Comparison of ENCODE assay signal across 10 mouse cellular contexts in genomic region chr16:45892928-45893327, GRCm38 (mm10).
A peak's percentile ranks its signal among the peaks of the same experiment; 100 is the strongest.
DNase-seq lines count a peak whose midpoint lies in the region; ATAC-seq lines count a peak whose summit lies in the region.
"Had no signal": no experiment of that assay in that cellular context is flagged by ENCODE, and none has a peak within 500 bp of the region (broad histone marks: within the 10 kb centered on the region; RNA-seq: fewer than 3 reads in every experiment).

No protein-coding gene starts in this region.

- no peaks in the 10 kb centered on the region for H3K36me3 ChIP-seq in forebrain, embryonic 11.5 days (ENCODE audit: control insufficient read depth, insufficient read depth, low read length)
- no peaks in the 10 kb centered on the region for H3K36me3 ChIP-seq in forebrain, embryonic 13.5 days (ENCODE audit: poor library complexity, severe bottlenecking)
- no peaks in the 10 kb centered on the region for H3K36me3 ChIP-seq in embryonic facial prominence, embryonic 15.5 days
- no peaks in the 10 kb centered on the region for H3K36me3 ChIP-seq in kidney, embryonic 14.5 days (ENCODE audit: control insufficient read depth, insufficient read depth, low read length)

- H3K4me3 ChIP-seq in forebrain, embryonic 11.5 days (ENCODE audit: low read depth, low read length), result no peak overlapping the region
- H3K4me3 ChIP-seq in forebrain, embryonic 13.5 days, result no peak overlapping the region
- H3K4me3 ChIP-seq in embryonic facial prominence, embryonic 15.5 days (replicated peaks), result no peak overlapping the region
- H3K4me3 ChIP-seq in kidney, embryonic 14.5 days (ENCODE audit: low read length), result no peak overlapping the region
- H3K4me3 ChIP-seq: megakaryocyte, embryonic 14.5 days had no signal

- no peaks in the 10 kb centered on the region for H3K9me3 ChIP-seq in forebrain, embryonic 11.5 days (ENCODE audit: control insufficient read depth, low read length)
- no peaks in the 10 kb centered on the region for H3K9me3 ChIP-seq in forebrain, embryonic 13.5 days (replicated peaks)
- no peaks in the 10 kb centered on the region for H3K9me3 ChIP-seq in embryonic facial prominence, embryonic 15.5 days (replicated peaks)
- H3K9me3 ChIP-seq in kidney, embryonic 14.5 days (ENCODE audit: control insufficient read depth, low read length), result no peaks in the 10 kb centered on the region
- H3K9me3 ChIP-seq: megakaryocyte, embryonic 14.5 days had no signal

- peak; percentile 61 for DNase-seq in forebrain, embryonic 11.5 days (ENCODE audit: low spot score)
- peak; percentile 47 for DNase-seq in lung, postnatal 14 days
- DNase-seq in gastrocnemius, adult 8-10 months (ENCODE audit: low spot score in 2 of 2), result no peak
- DNase-seq in adrenal gland, postnatal 25 days, result no peak
- DNase-seq: gastrocnemius, postnatal 14 days had no signal

- H3K4me1 ChIP-seq in forebrain, embryonic 11.5 days (replicated peaks; ENCODE audit: control insufficient read depth, insufficient read depth, low read length), result no peaks in the 10 kb centered on the region
- H3K4me1 ChIP-seq in forebrain, embryonic 13.5 days, result no peaks in the 10 kb centered on the region
- peaks cover 17% of the 10 kb centered on the region for H3K4me1 ChIP-seq in embryonic facial prominence, embryonic 15.5 days
- H3K4me1 ChIP-seq in kidney, embryonic 14.5 days (ENCODE audit: control insufficient read depth, insufficient read depth, low read length), result peaks cover 15% of the 10 kb centered on the region; the same call in 1 of the 2 replicates
- H3K4me1 ChIP-seq: megakaryocyte, embryonic 14.5 days had no signal

- H3K4me2 ChIP-seq in forebrain, embryonic 11.5 days (ENCODE audit: low read depth, low read length, severe bottlenecking), result no peak overlapping the region
- no peak overlapping the region for H3K4me2 ChIP-seq in forebrain, embryonic 13.5 days
- no peak overlapping the region for H3K4me2 ChIP-seq in embryonic facial prominence, embryonic 15.5 days (replicated peaks)
- no peak overlapping the region for H3K4me2 ChIP-seq in kidney, embryonic 14.5 days (replicated peaks; ENCODE audit: low read depth, low read length)

- ATAC-seq in forebrain, embryonic 11.5 days (replicated peaks; ENCODE audit: low FRiP score), result 0 out of 2 replicates have a peak, but pooled peaks have one; percentile 33
- ATAC-seq in forebrain, embryonic 13.5 days, result no peak
- ATAC-seq in embryonic facial prominence, embryonic 15.5 days (ENCODE audit: insufficient number of reproducible peaks, low FRiP score, low TSS enrichment, low read depth), result 0 out of 2 replicates have a peak, but pooled peaks have one; percentile 51
- peak; percentile 78 for ATAC-seq in kidney, embryonic 14.5 days (ENCODE audit: low FRiP score, low TSS enrichment)
- no peak for ATAC-seq in megakaryocyte progenitor cell, adult 5-6 weeks (replicated peaks; ENCODE audit: poor library complexity)

- no peak overlapping the region for H3K27ac ChIP-seq in forebrain, embryonic 11.5 days (ENCODE audit: low read depth, low read length)
- no peak overlapping the region for H3K27ac ChIP-seq in forebrain, embryonic 13.5 days
- no peak overlapping the region for H3K27ac ChIP-seq in embryonic facial prominence, embryonic 15.5 days (replicated peaks)
- peak overlapping the region; percentile 47; the same call in 1 of the 2 replicates for H3K27ac ChIP-seq in kidney, embryonic 14.5 days (ENCODE audit: low read depth, low read length)

- no peak overlapping the region for H3K9ac ChIP-seq in forebrain, embryonic 11.5 days (ENCODE audit: low read length)
- no peak overlapping the region for H3K9ac ChIP-seq in forebrain, embryonic 13.5 days
- no peak overlapping the region for H3K9ac ChIP-seq in embryonic facial prominence, embryonic 15.5 days
- H3K9ac ChIP-seq in kidney, embryonic 14.5 days (ENCODE audit: low read depth, low read length), result no peak overlapping the region

- whole genome bisulfite sequencing in forebrain, embryonic 11.5 days, result 37% methylated on average over 1 of the region's 1 CpGs
- WGBS in forebrain, embryonic 13.5 days, result 54% methylated on average over 1 of the region's 1 CpGs
- 16% methylated on average over 1 of the region's 1 CpGs for WGBS in embryonic facial prominence, embryonic 15.5 days
- WGBS in kidney, embryonic 14.5 days, result 48% methylated on average over 1 of the region's 1 CpGs

- no peaks in the 10 kb centered on the region for H3K27me3 ChIP-seq in forebrain, embryonic 11.5 days (ENCODE audit: control insufficient read depth, insufficient read depth, low read length)
- no peaks in the 10 kb centered on the region for H3K27me3 ChIP-seq in forebrain, embryonic 13.5 days
- H3K27me3 ChIP-seq in embryonic facial prominence, embryonic 15.5 days, result no peaks in the 10 kb centered on the region
- no peaks in the 10 kb centered on the region for H3K27me3 ChIP-seq in kidney, embryonic 14.5 days (ENCODE audit: control insufficient read depth, insufficient read depth, low read length)

Comparison
In these comparisons a context has a peak if more than half of its experiments do, and no peak if none do; other contexts are left out.
1. ATAC-seq: peak in forebrain, embryonic 11.5 days (single experiment), embryonic facial prominence, embryonic 15.5 days (single experiment) and kidney, embryonic 14.5 days (single experiment); none in forebrain, embryonic 13.5 days (single experiment) and megakaryocyte progenitor cell, adult 5-6 weeks (single experiment).
2. DNase-seq: peak in forebrain, embryonic 11.5 days (single experiment) and lung, postnatal 14 days (single experiment); none in gastrocnemius, adult 8-10 months (0 of 2) and adrenal gland, postnatal 25 days (single experiment).